Mouse (Mus musculus) lung, postnatal 0 days (tissue): ENCODE results near the gene Fastkd5. TPM values are rescaled to one million over a fixed set of nuclear protein-coding genes. Genes with fewer than 3 reads are reported as not detected.

Experiments
- ATAC-seq: fragments of 200-750 bp; cut with Nextera tagmentation; 2 replicates; pipeline ENCODE4 v1.8.0; 2017; ENCODE audit warnings: moderate library complexity
- DNase-seq: peaks from one replicate; pipeline ENCODE4 v3.0.0-alpha.2; 2016; ENCODE audit warnings: low spot score
- H3K27ac ChIP-seq: fragments of 300-500 bp; sonication (generic); 2 replicates; pipeline ENCODE4 v1.5.1; 2014; ENCODE audit warnings: antibody characterized with exemption, mild to moderate bottlenecking, low read length, mixed read lengths
- H3K27me3 ChIP-seq: fragments of 300-500 bp; sonication (generic); replicated peaks from 2 replicates; pipeline ENCODE4 v1.6.1; 2014; ENCODE audit warnings: low read length, mixed read lengths; ENCODE audit not compliant: insufficient read depth
- H3K36me3 ChIP-seq: fragments of 300-500 bp; sonication (generic); 2 replicates; pipeline ENCODE4 v1.6.1; 2014; ENCODE audit warnings: low read length, mixed read lengths; ENCODE audit not compliant: insufficient read depth
- H3K4me1 ChIP-seq: fragments of 300-500 bp; sonication (generic); 2 replicates; pipeline ENCODE4 v1.6.1; 2014; ENCODE audit warnings: antibody characterized with exemption, low read depth, low read length, mixed read lengths; ENCODE audit not compliant: insufficient read depth
- H3K4me2 ChIP-seq: fragments of 300-500 bp; sonication (generic); replicated peaks from 2 replicates; pipeline ENCODE4 v1.6.1; 2014; ENCODE audit warnings: low read depth, mild to moderate bottlenecking, low read length, moderate library complexity, mixed read lengths
- H3K4me3 ChIP-seq: fragments of 300-500 bp; sonication (generic); 2 replicates; pipeline ENCODE4 v1.5.1; 2014; ENCODE audit warnings: low read depth, low read length
- H3K9ac ChIP-seq: fragments of 300-500 bp; sonication (generic); replicated peaks from 2 replicates; pipeline ENCODE4 v1.6.1; 2014; ENCODE audit warnings: low read depth, mild to moderate bottlenecking
- H3K9me3 ChIP-seq: fragments of 300-500 bp; sonication (generic); 2 replicates; pipeline ENCODE4 v1.6.1; 2016; ENCODE audit warnings: low read length, mixed read lengths
- CTCF ChIP-seq: IDR thresholded peaks from 2 replicates; pipeline ENCODE4 v1.5.1; 2016; ENCODE audit warnings: antibody characterized with exemption, mild to moderate bottlenecking
- EP300 ChIP-seq: IDR thresholded peaks from 2 replicates; pipeline ENCODE4 v1.6.1; 2016; ENCODE audit warnings: antibody characterized with exemption, mild to moderate bottlenecking, control low read depth
- WGBS: fragments of 180-500 bp; shearing (Covaris S2); extraction: QIAGEN DNeasy Blood & Tissue Kit; methylation state at CpG from one replicate; pipeline ENCODE4 v1.1.7; 2014; 5-methylcytosine and 5-hydroxymethylcytosine counted together
- polyA plus RNA-seq: library from polyadenylated mRNA; unstranded; fragments of >200 nt; fragmentation: Nextera tagmentation; extraction: Ambion mirVana; gene quantifications from 2 replicates; pipeline ENCODE4 v1.2.1, GENCODE M21; 2015

The Fastkd5 gene
- polyA plus RNA-seq, 1 experiment from 2014 or later, result 4.8 TPM

- H3K27ac ChIP-seq, result no peak overlapping the region
- TF ChIP-seq EP300 (no peak), CTCF (no peak)
- DNase-seq (peak; percentile 66), ATAC-seq (peak; percentile 82)
- H3K4me1 ChIP-seq, result 0 out of 2 replicates have a peak, but pooled peaks cover 7% of the 10 kb centered on the region
- WGBS, result 40% methylated on average over 10 of the region's 10 CpGs
- no peak overlapping the region for H3K4me3 ChIP-seq
- H3K27me3 ChIP-seq, result peaks cover 31% of the 10 kb centered on the region
- no peaks in the 10 kb centered on the region for H3K9me3 ChIP-seq
- H3K36me3 ChIP-seq, result no peaks in the 10 kb centered on the region
- H3K4me2 ChIP-seq, result no peak overlapping the region
- no peak overlapping the region for H3K9ac ChIP-seq
Measured at GRCm38 (mm10) chr2:130583902-130584560, 45.8 kb downstream of the Fastkd5 start.

GRCm38 (mm10) chr2:130582552-130582951 is 47.3 kb downstream of the Fastkd5 start, which contains the start of gene Avp:
Gene Avp, minus strand, starts transcription at chr2:130582554.
- Histone ChIP-seq H3K27me3 (peaks cover 41% of the 10 kb centered on the region), H3K4me1 (peaks cover 9% of the 10 kb centered on the region; the same call in 1 of the 2 replicates), H3K4me2 (no peak within 1 kb of the TSS), H3K36me3 (no peaks in the 10 kb centered on the region), H3K9me3 (no peaks in the 10 kb centered on the region), H3K4me3 (no peak within 1 kb of the TSS), H3K27ac (no peak within 1 kb of the TSS), H3K9ac (no peak within 1 kb of the TSS)
- WGBS, result 40% methylated on average over 10 of the region's 10 CpGs
- DNase-seq (no peak), ATAC-seq (no peak)
- TF ChIP-seq CTCF, result no peak
- no peak for TF ChIP-seq EP300

- Histone ChIP-seq H3K4me3 (peak overlapping the region; percentile 19; the same call in 1 of the 2 replicates), H3K27ac (no peak overlapping the region), H3K27me3 (peaks cover 52% of the 10 kb centered on the region), H3K36me3 (no peaks in the 10 kb centered on the region), H3K4me1 (peaks cover 9% of the 10 kb centered on the region; the same call in 1 of the 2 replicates), H3K4me2 (peak overlapping the region; percentile 43; the same call in 1 of the 2 replicates), H3K9me3 (no peaks in the 10 kb centered on the region), H3K9ac (no peak overlapping the region)
- TF ChIP-seq CTCF, result no peak
- no peak for TF ChIP-seq EP300
- DNase-seq, result no peak
- 8% methylated on average over 11 of the region's 16 CpGs for WGBS
- no peak for ATAC-seq
Measured at GRCm38 (mm10) chr2:130581201-130581600, 48.6 kb downstream of the Fastkd5 start.

GRCm38 (mm10) chr2:130579791-130580190 is 50.0 kb downstream of the Fastkd5 start:
- no peak for TF ChIP-seq EP300
- no peak overlapping the region for H3K4me3 ChIP-seq
- no peaks in the 10 kb centered on the region for H3K36me3 ChIP-seq
- no peak overlapping the region for H3K27ac ChIP-seq
- ATAC-seq (no peak), DNase-seq (no peak)
- no peaks in the 10 kb centered on the region for H3K9me3 ChIP-seq
- peaks cover 9% of the 10 kb centered on the region; the same call in 1 of the 2 replicates for H3K4me1 ChIP-seq
- H3K27me3 ChIP-seq, result peaks cover 64% of the 10 kb centered on the region
- H3K4me2 ChIP-seq, result no peak overlapping the region
- H3K9ac ChIP-seq, result no peak overlapping the region
- 9% methylated on average over 8 of the region's 8 CpGs for WGBS

GRCm38 (mm10) chr2:130578148-130578547 is 51.7 kb downstream of the Fastkd5 start:
- no peak overlapping the region for H3K27ac ChIP-seq
- no peak for TF ChIP-seq EP300
- TF ChIP-seq CTCF, result peak; percentile 74
- H3K27me3 ChIP-seq, result peaks cover 68% of the 10 kb centered on the region
- no peak overlapping the region for H3K9ac ChIP-seq
- H3K9me3 ChIP-seq, result no peaks in the 10 kb centered on the region
- 14% methylated on average over 11 of the region's 11 CpGs for WGBS
- no peaks in the 10 kb centered on the region for H3K36me3 ChIP-seq
- no peak overlapping the region for H3K4me2 ChIP-seq
- DNase-seq (peak; percentile 53), ATAC-seq (peak; percentile 47; the same call in 1 of the 2 replicates)
- H3K4me3 ChIP-seq, result no peak overlapping the region
- peaks cover 2% of the 10 kb centered on the region; the same call in 1 of the 2 replicates for H3K4me1 ChIP-seq

- Histone ChIP-seq H3K4me2 (no peak overlapping the region), H3K36me3 (no peaks in the 10 kb centered on the region), H3K4me1 (peaks cover 2% of the 10 kb centered on the region; the same call in 1 of the 2 replicates), H3K4me3 (no peak overlapping the region), H3K9ac (no peak overlapping the region), H3K27ac (no peak overlapping the region), H3K9me3 (no peaks in the 10 kb centered on the region), H3K27me3 (peaks cover 68% of the 10 kb centered on the region)
- DNase-seq (peak; percentile 53), ATAC-seq (peak; percentile 53)
- 7% methylated on average over 12 of the region's 12 CpGs for WGBS
- no peak for TF ChIP-seq EP300
Measured at GRCm38 (mm10) chr2:130577632-130578031, 52.2 kb downstream of the Fastkd5 start.
